Mouse (Mus musculus) R1 (cell line): ENCODE data around the gene Clstn1.

Experiments
- DNase-seq: peaks from one replicate; pipeline ENCODE4 v3.0.0-alpha.2; 2018; ENCODE audit warnings: low read depth, low spot score

The Clstn1 gene

GRCm38 (mm10) chr4:149567432-149568026 is 18.7 kb upstream of the Clstn1 start:
- peak; percentile 66 for DNase-seq

- no peak for DNase-seq
These were observed 17.6 kb upstream of the Clstn1 start for GRCm38 (mm10) chr4:149568622-149569021.

GRCm38 (mm10) chr4:149569781-149570497 is 16.3 kb upstream of the Clstn1 start:
- DNase-seq = no peak

- DNase-seq = no peak
These were observed 15.8 kb upstream of the Clstn1 start for GRCm38 (mm10) chr4:149570498-149570863.

- DNase-seq = no peak
These were observed 15.1 kb upstream of the Clstn1 start for GRCm38 (mm10) chr4:149571209-149571608.

- no peak for DNase-seq
These were observed 14.6 kb upstream of the Clstn1 start for GRCm38 (mm10) chr4:149571651-149572149.

GRCm38 (mm10) chr4:149572446-149572845 is 13.8 kb upstream of the Clstn1 start:
- no peak for DNase-seq

GRCm38 (mm10) chr4:149572851-149573250 is 13.4 kb upstream of the Clstn1 start:
- no peak for DNase-seq

GRCm38 (mm10) chr4:149574391-149574821 is 11.9 kb upstream of the Clstn1 start:
- peak; percentile 79 for DNase-seq

- DNase-seq = no peak
These were observed 10.2 kb upstream of the Clstn1 start for GRCm38 (mm10) chr4:149576061-149576460.

- no peak for DNase-seq
These were observed 9.2 kb upstream of the Clstn1 start for GRCm38 (mm10) chr4:149576993-149577548.

- no peak for DNase-seq
These were observed 8.1 kb upstream of the Clstn1 start for GRCm38 (mm10) chr4:149578085-149578681.

GRCm38 (mm10) chr4:149578831-149579230 is 7.4 kb upstream of the Clstn1 start:
- DNase-seq = no peak

GRCm38 (mm10) chr4:149585236-149585635 is 1.0 kb upstream of the Clstn1 start:
- DNase-seq = no peak

GRCm38 (mm10) chr4:149586783-149587595 is 721 bp downstream of the Clstn1 start:
- peak; percentile 73 for DNase-seq

- DNase-seq = no peak
These were observed 1.4 kb downstream of the Clstn1 start for GRCm38 (mm10) chr4:149587596-149588168.

GRCm38 (mm10) chr4:149590200-149590599 is 3.9 kb downstream of the Clstn1 start:
- DNase-seq = no peak

- peak; percentile 82 for DNase-seq
These were observed 5.2 kb downstream of the Clstn1 start for GRCm38 (mm10) chr4:149591486-149591885.

- no peak for DNase-seq
These were observed 8.8 kb downstream of the Clstn1 start for GRCm38 (mm10) chr4:149594913-149595581.

- peak; percentile 42 for DNase-seq
These were observed 11.5 kb downstream of the Clstn1 start for GRCm38 (mm10) chr4:149597641-149598208.
